Mouse (Mus musculus): ENCODE measurements around the gene Elmo1.

- TF ChIP-seq CHD2 (IDR thresholded peaks at IDR 0.05; ENCODE audit: low read length), result no peak
- no peak for TF ChIP-seq POLR2A (IDR thresholded peaks at IDR 0.05; ENCODE audit: low read depth, low read length)
- no peak for TF ChIP-seq HCFC1 (IDR thresholded peaks at IDR 0.05; ENCODE audit: low read depth, low read length)
Measured at GRCm38 (mm10) chr13:20061031-20061430, 29.4 kb upstream of the Elmo1 start.
